Mouse (Mus musculus): ENCODE measurements around the gene Cdc25b. TPM values are rescaled to one million over a fixed set of nuclear protein-coding genes. Genes with fewer than 3 reads are reported as not detected.
A peak's percentile ranks its signal among the peaks of the same experiment; 100 is the strongest.

Gene Cdc25b
- polyA plus RNA-seq, 1 experiment from 2014 or later = 77.7 TPM

DNA sequence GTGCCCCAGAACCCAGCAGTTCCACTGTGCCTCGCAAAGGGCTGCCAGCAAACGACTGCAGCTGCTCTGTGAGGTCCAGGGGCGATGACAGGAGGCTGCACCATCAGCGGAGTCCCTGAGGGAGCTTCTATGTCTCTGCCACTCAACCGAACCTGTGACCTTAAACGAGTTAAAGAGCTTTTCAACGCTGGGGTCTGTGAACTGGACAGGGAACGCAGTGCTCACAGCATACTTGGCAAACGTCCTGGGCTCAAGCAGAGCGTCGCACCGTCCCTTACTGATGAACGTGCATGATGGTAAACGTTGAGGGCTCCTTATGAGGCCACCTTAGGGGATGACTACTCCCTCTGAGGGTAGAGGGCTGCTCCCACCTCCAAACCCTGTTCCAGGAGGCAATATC is 406 bp upstream of the Cdc25b start:
- ATAC-seq (peak; percentile 43), DNase-seq (no peak)
- H3K27ac ChIP-seq (ENCODE audit: low read depth) = peak overlapping the region; percentile 85

DNA sequence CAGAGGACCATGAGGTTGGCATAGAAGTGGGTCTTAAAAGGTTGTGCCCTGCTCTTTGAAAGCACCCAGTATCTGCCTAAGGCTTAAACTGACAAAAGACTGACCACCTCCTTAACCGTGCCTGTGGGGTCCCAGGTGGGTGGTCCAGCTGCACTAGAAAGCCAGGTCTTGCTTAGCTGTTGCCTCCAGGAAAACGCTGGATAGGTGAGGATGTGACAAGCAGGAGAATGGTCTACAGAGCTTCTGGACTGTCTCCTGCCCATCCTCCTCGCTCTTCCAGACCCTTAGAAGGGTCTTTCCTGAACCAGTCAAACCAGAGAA is 813 bp downstream of the Cdc25b start:
- Histone ChIP-seq H3K4me2 (ENCODE audit: low read depth, low read length) (peak overlapping the region; percentile 86), H3K4me1 (ENCODE audit: insufficient read depth) (peaks cover 37% of the 10 kb centered on the region), H3K27ac (ENCODE audit: low read depth) (peak overlapping the region; percentile 85), H3K27me3 (ENCODE audit: insufficient read depth, low read length) (no peaks in the 10 kb centered on the region), H3K36me3 (replicated peaks; ENCODE audit: insufficient read depth, low read length) (peaks cover 35% of the 10 kb centered on the region), H3K9ac (replicated peaks) (peak overlapping the region; percentile 78), H3K4me3 (ENCODE audit: low read depth, low read length) (peak overlapping the region; percentile 74), H3K9me3 (ENCODE audit: low read length) (no peaks in the 10 kb centered on the region)
- DNase-seq = no peak
- 42% methylated on average over 3 of the region's 3 CpGs for WGBS (ENCODE audit: insufficient replicate concordance)
- ATAC-seq = no peak
- TF ChIP-seq CTCF (IDR thresholded peaks at IDR 0.05; ENCODE audit: low read depth) (no peak), EP300 (IDR thresholded peaks at IDR 0.05; ENCODE audit: low read depth) (no peak)

More for the DNA sequence above, 406 bp upstream of the Cdc25b start:
- H3K36me3 ChIP-seq (replicated peaks; ENCODE audit: insufficient read depth, low read length) = peaks cover 25% of the 10 kb centered on the region
- H3K9ac ChIP-seq (replicated peaks) = peak overlapping the region; percentile 78
- H3K9me3 ChIP-seq (ENCODE audit: low read length) = no peaks in the 10 kb centered on the region
- peak overlapping the region; percentile 74 for H3K4me3 ChIP-seq (ENCODE audit: low read depth, low read length)
- H3K27me3 ChIP-seq (ENCODE audit: insufficient read depth, low read length) = no peaks in the 10 kb centered on the region
- peaks cover 37% of the 10 kb centered on the region for H3K4me1 ChIP-seq (ENCODE audit: insufficient read depth)
- TF ChIP-seq EP300 (IDR thresholded peaks at IDR 0.05; ENCODE audit: low read depth) = no peak
- no peak for TF ChIP-seq CTCF (IDR thresholded peaks at IDR 0.05; ENCODE audit: low read depth)
- WGBS (ENCODE audit: insufficient replicate concordance) = 3% methylated on average over 14 of the region's 14 CpGs
- peak overlapping the region; percentile 86 for H3K4me2 ChIP-seq (ENCODE audit: low read depth, low read length)

DNA sequence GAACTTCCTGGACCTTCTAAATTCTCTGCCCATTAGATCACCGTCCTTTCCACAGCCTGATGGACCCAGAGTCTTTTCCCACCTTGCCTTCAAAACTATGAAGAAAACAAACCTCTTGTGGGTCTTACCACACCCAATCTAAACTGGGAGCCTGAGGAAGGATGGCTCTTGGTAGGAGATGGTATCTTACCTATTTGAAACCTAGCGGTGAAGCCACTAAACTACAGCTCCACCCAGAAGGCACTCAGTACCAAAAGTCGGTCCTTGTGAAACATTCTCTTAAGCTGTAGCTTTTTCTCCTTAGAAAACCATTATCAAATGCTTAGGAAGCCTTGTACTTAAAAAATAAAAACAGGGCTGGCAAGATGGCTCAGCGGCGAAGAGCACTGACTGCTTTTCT is 1.6 kb downstream of the Cdc25b start:
- Histone ChIP-seq H3K27ac (ENCODE audit: low read depth) (peak overlapping the region; percentile 85), H3K4me3 (ENCODE audit: low read depth, low read length) (peak overlapping the region; percentile 74), H3K4me2 (ENCODE audit: low read depth, low read length) (peak overlapping the region; percentile 86), H3K36me3 (replicated peaks; ENCODE audit: insufficient read depth, low read length) (peaks cover 43% of the 10 kb centered on the region), H3K27me3 (ENCODE audit: insufficient read depth, low read length) (no peaks in the 10 kb centered on the region), H3K9me3 (ENCODE audit: low read length) (no peaks in the 10 kb centered on the region), H3K9ac (replicated peaks) (peak overlapping the region; percentile 78), H3K4me1 (ENCODE audit: insufficient read depth) (peaks cover 37% of the 10 kb centered on the region)
- 77% methylated on average over 5 of the region's 5 CpGs for WGBS (ENCODE audit: insufficient replicate concordance)
- no peak for ATAC-seq
- DNase-seq = no peak
- TF ChIP-seq CTCF (IDR thresholded peaks at IDR 0.05; ENCODE audit: low read depth) = peak; percentile 59
- TF ChIP-seq EP300 (IDR thresholded peaks at IDR 0.05; ENCODE audit: low read depth) = peak; percentile 34; the same call in 1 of the 2 replicates

DNA sequence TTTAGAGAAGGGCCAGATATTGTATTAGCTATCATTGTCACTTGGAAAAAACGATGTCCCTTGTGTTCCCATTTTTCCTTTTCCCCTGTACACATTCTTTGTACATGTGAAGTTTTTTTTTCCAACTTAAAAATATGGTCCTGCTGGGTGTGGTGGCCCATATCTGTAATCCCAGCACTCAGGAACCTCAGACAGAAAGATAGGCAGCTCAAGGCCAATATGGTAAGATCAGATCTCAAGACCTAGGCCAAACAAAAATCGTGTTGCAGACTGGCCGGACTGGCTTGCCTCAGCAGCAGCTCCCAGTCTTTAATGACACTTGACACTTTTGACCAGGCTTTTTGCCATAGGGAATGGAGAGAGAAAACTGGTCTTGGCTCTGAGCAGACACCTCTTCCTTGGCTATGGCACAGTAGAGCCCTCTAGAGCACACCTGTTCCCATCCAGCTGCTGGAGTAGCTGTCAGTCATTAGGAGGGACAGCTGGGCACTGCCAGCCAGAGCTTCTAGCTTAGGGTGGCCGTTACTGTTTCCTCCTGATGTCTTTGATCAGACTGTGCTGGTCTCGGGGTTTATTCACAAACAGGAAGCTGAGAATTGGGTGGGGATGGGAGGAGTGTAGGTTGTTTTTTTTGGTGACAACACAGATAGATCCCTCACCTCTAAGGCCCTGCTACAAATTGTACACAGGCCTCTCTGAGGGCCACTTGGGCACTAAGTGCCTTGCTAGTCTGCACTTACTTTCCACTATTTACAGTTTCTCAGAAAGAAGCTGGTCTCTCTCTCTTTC is 3.0 kb downstream of the Cdc25b start:
- ATAC-seq (peak; percentile 31; the same call in 1 of the 2 replicates), DNase-seq (peak; percentile 32)
- Histone ChIP-seq H3K27ac (ENCODE audit: low read depth) (peak overlapping the region; percentile 85), H3K27me3 (ENCODE audit: insufficient read depth, low read length) (no peaks in the 10 kb centered on the region), H3K4me3 (ENCODE audit: low read depth, low read length) (peak overlapping the region; percentile 74), H3K4me1 (ENCODE audit: insufficient read depth) (peaks cover 37% of the 10 kb centered on the region), H3K9ac (replicated peaks) (peak overlapping the region; percentile 78), H3K4me2 (ENCODE audit: low read depth, low read length) (peak overlapping the region; percentile 86), H3K36me3 (replicated peaks; ENCODE audit: insufficient read depth, low read length) (peaks cover 57% of the 10 kb centered on the region), H3K9me3 (ENCODE audit: low read length) (no peaks in the 10 kb centered on the region)
- TF ChIP-seq EP300 (IDR thresholded peaks at IDR 0.05; ENCODE audit: low read depth) = peak; percentile 94
- no peak for TF ChIP-seq CTCF (IDR thresholded peaks at IDR 0.05; ENCODE audit: low read depth)
- 37% methylated on average over 5 of the region's 5 CpGs for WGBS (ENCODE audit: insufficient replicate concordance)

DNA sequence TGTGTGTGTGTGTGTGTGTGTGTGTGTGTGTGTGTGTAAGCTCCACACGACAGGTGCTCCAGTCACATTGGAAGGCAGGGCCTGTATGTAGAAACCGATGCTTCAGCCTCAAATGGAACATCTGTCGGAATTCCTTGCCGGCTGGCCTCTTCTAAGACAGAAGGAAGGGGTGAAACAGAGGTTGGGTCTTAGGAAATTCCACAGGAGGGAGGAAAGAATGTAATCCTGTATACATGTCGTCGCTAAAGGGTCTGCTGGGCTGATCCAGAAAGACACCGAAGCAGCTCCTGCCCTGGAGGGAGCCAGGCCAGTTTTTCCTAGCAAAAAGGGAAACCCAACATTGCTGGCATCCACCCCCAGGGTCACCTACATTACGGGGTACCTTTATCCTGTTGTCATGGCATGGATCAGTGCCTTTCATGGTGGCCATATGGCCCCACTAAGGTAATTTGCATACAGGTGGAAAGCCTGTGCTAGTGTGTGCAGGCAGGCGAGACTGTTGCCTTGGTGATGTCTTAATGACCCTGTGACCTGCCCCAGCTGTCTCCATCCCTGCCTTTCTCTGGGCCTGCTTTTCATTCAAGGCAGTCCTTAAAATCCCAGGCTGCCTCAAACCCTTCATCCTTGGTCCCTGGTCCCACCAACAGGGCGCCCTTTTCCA is 3.7 kb downstream of the Cdc25b start:
- no peak for ATAC-seq

DNA sequence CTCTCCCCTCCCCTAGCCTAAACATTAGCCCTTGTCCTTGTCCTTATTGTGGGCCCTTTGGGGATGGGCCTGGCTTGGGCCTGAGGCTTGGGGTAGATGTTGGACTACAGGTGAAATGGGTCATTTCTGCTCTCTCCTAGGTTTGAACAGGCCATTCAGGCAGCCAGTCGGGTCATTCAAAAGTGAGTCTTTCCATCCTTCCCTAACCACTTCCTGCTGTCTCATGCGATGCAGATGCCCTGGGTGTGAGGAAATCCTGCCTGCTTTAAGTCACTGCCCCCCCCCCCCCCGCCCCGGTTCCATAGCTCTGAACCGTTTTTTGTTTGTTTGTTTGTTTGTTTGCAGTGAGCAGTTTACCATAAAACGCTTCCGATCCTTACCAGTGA is 4.2 kb downstream of the Cdc25b start:
- Histone ChIP-seq H3K36me3 (replicated peaks; ENCODE audit: insufficient read depth, low read length) (peaks cover 64% of the 10 kb centered on the region), H3K27me3 (ENCODE audit: insufficient read depth, low read length) (no peaks in the 10 kb centered on the region), H3K4me2 (ENCODE audit: low read depth, low read length) (0 out of 2 replicates have a peak overlapping the region, but pooled peaks have one; percentile 86), H3K4me1 (ENCODE audit: insufficient read depth) (peaks cover 35% of the 10 kb centered on the region), H3K4me3 (ENCODE audit: low read depth, low read length) (no peak overlapping the region), H3K9me3 (ENCODE audit: low read length) (no peaks in the 10 kb centered on the region), H3K9ac (replicated peaks) (no peak overlapping the region), H3K27ac (ENCODE audit: low read depth) (no peak overlapping the region; the same call in 1 of the 2 replicates)
- TF ChIP-seq EP300 (IDR thresholded peaks at IDR 0.05; ENCODE audit: low read depth) (no peak), CTCF (IDR thresholded peaks at IDR 0.05; ENCODE audit: low read depth) (no peak)
- ATAC-seq = no peak
- no peak for DNase-seq
- WGBS (ENCODE audit: insufficient replicate concordance) = 62% methylated on average over 7 of the region's 7 CpGs

More for the DNA sequence above, 3.7 kb downstream of the Cdc25b start:
- H3K27me3 ChIP-seq (ENCODE audit: insufficient read depth, low read length) = no peaks in the 10 kb centered on the region
- peaks cover 37% of the 10 kb centered on the region for H3K4me1 ChIP-seq (ENCODE audit: insufficient read depth)
- peaks cover 61% of the 10 kb centered on the region for H3K36me3 ChIP-seq (replicated peaks; ENCODE audit: insufficient read depth, low read length)
- no peak for TF ChIP-seq CTCF (IDR thresholded peaks at IDR 0.05; ENCODE audit: low read depth)
- TF ChIP-seq EP300 (IDR thresholded peaks at IDR 0.05; ENCODE audit: low read depth) = no peak
- peak overlapping the region; percentile 78; the same call in 1 of the 2 replicates for H3K9ac ChIP-seq (replicated peaks)
- peak overlapping the region; percentile 86 for H3K4me2 ChIP-seq (ENCODE audit: low read depth, low read length)
- peak overlapping the region; percentile 74; the same call in 1 of the 2 replicates for H3K4me3 ChIP-seq (ENCODE audit: low read depth, low read length)
- 77% methylated on average over 10 of the region's 10 CpGs for whole genome bisulfite sequencing (ENCODE audit: insufficient replicate concordance)
- H3K9me3 ChIP-seq (ENCODE audit: low read length) = no peaks in the 10 kb centered on the region
- no peak for DNase-seq
- H3K27ac ChIP-seq (ENCODE audit: low read depth) = peak overlapping the region; percentile 85
